Mouse (Mus musculus) spleen, adult 12 weeks (tissue): Measurements from ENCODE around the gene Zfp367.

Source experiments
- DNase-seq: peaks from one replicate; pipeline ENCODE4 v3.0.0; 2022; ENCODE audit warnings: low spot score

Gene Zfp367

GRCm38 (mm10) chr13:64089130-64089529 lies 63.9 kb downstream of the Zfp367 start, which contains the start of gene Hsd17b3:
Hsd17b3 (minus strand) TSS chr13:64089230.
- no peak for DNase-seq

- DNase-seq = no peak
Observed at GRCm38 (mm10) chr13:64088057-64088456, 64.9 kb downstream of the Zfp367 start.

GRCm38 (mm10) chr13:64086036-64086435 lies 67.0 kb downstream of the Zfp367 start:
- no peak for DNase-seq

GRCm38 (mm10) chr13:64083331-64083730 lies 69.7 kb downstream of the Zfp367 start:
- no peak for DNase-seq
